Mouse (Mus musculus) thymus, postnatal 0 days (tissue): ENCODE results near the gene Olfr68. TPM values are rescaled to one million over a fixed set of nuclear protein-coding genes. Genes with fewer than 3 reads are reported as not detected.
"Not testable (repeated sequence)": the region's sequence is repeated elsewhere in the genome, so short reads cannot be mapped to it uniquely, and the experiment has no call there.

Experiments used
- DNase-seq: peaks from one replicate; pipeline ENCODE4 v3.0.0-alpha.2; 2015; ENCODE audit warnings: low spot score
- polyA plus RNA-seq: library from polyadenylated mRNA; unstranded; fragments of >200 nt; fragmentation: Nextera tagmentation; extraction: Ambion mirVana; gene quantifications from 2 replicates; pipeline ENCODE4 v1.2.1, GENCODE M21; 2015

Olfr68 gene
- polyA plus RNA-seq, 1 experiment from 2014 or later = not detected

GRCm38 (mm10) chr7:103771494-103771893 lies 8.0 kb downstream of the Olfr68 start, which contains the start of gene Olfr69:
Gene Olfr69 (minus strand): TSS chr7:103771594.
- no peak for DNase-seq

- DNase-seq = not testable (repeated sequence)
These were observed 11.8 kb downstream of the Olfr68 start for GRCm38 (mm10) chr7:103767687-103768086.

GRCm38 (mm10) chr7:103762212-103762611 lies 17.3 kb downstream of the Olfr68 start:
- DNase-seq = peak; percentile 22

DNA sequence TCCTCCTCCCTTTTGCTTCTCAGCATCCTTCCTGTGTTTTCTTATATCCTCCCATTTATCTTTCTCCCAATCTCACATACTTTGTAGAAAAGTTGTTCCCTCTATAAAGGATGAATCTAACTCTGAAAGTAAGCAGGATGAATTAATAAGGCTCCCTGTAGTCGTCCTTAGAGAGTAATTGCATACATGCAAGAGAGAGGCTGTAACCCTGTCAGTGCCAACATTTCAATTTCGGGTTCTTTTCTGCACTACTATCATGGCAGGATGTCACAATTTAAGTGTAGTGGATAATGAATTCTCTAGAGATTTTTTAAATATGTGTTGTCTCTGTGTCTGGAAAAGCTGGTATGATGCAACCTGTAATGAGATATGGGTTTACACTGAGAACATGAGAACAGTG lies 22.3 kb downstream of the Olfr68 start, which contains the start of gene Olfr630:
Olfr630 (minus strand) TSS at position 101 of the 400 bp plus-strand sequence.
- DNase-seq = no peak

GRCm38 (mm10) chr7:103744843-103745242 lies 34.7 kb downstream of the Olfr68 start, which contains the start of gene Olfr629:
Gene Olfr629 (minus strand): TSS chr7:103744943.
- DNase-seq = no peak

DNA sequence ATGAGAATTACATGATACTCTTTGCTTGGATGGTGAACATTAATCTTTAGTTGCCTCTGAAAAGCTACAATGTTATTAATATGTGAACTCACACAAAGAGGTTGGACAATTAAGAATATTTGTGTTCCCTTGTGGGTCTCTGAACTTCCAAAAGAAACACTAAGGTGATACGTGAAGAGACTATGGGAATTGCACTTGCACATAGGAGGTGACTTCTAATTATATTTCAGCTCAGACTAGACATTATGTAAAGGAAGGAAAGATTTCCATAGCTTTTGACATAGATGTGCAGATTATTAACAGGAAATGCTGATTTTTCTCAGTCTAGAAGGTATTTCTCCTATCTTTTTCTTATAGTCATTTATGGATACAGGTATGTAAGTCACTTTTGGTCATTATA lies 49.4 kb downstream of the Olfr68 start, which contains the start of gene Olfr628:
Olfr628 (plus strand) TSS at position 301 of the 400 bp plus-strand sequence.
- no peak for DNase-seq

Other genes starting within 250 kb of the Olfr68 start
- gene Olfr612, start 237.0 kb downstream of the Olfr68 start, polyA plus RNA-seq = not detected in 2 replicates
- gene Olfr613, start 231.6 kb downstream of the Olfr68 start, polyA plus RNA-seq = not detected in 2 replicates
- not detected in 2 replicates for gene Olfr615, start 223.6 kb downstream of the Olfr68 start, polyA plus RNA-seq
- gene Olfr616, start 210.6 kb downstream of the Olfr68 start, polyA plus RNA-seq = not detected in 2 replicates
- gene Olfr617, start 206.6 kb downstream of the Olfr68 start, polyA plus RNA-seq = not detected in 2 replicates
- gene Olfr618, start 189.6 kb downstream of the Olfr68 start, polyA plus RNA-seq = not detected in 2 replicates
- not detected in 2 replicates for gene Olfr619, start 179.1 kb downstream of the Olfr68 start, polyA plus RNA-seq
- not detected in 2 replicates for gene Olfr620, start 167.2 kb downstream of the Olfr68 start, polyA plus RNA-seq
- not detected in 2 replicates for gene Olfr622, start 137.0 kb downstream of the Olfr68 start, polyA plus RNA-seq
- gene Olfr623, start 116.0 kb downstream of the Olfr68 start, polyA plus RNA-seq = not detected in 2 replicates
- gene Olfr624, start 108.5 kb downstream of the Olfr68 start, polyA plus RNA-seq = not detected in 2 replicates
- not detected in 2 replicates for gene Olfr625-ps1, start 97.0 kb downstream of the Olfr68 start, polyA plus RNA-seq
- gene Olfr243, start 65.0 kb downstream of the Olfr68 start, polyA plus RNA-seq = not detected in 2 replicates
- not detected in 2 replicates for gene Olfr628, start 49.3 kb downstream of the Olfr68 start, polyA plus RNA-seq
- gene Olfr629, start 34.8 kb downstream of the Olfr68 start, polyA plus RNA-seq = not detected in 2 replicates
- not detected in 2 replicates for gene Olfr630, start 22.4 kb downstream of the Olfr68 start, polyA plus RNA-seq
- not detected in 2 replicates for gene Olfr69, start 8.1 kb downstream of the Olfr68 start, polyA plus RNA-seq
- not detected in 2 replicates for gene Olfr67, start 12.1 kb upstream of the Olfr68 start, polyA plus RNA-seq
- gene Hbb-bt, start 34.3 kb upstream of the Olfr68 start, polyA plus RNA-seq = 224 and 268 TPM in 2 replicates
- gene Hbb-bs, start 48.4 kb upstream of the Olfr68 start, polyA plus RNA-seq = 1,063 and 1,204 TPM in 2 replicates
- not detected in 2 replicates for gene Hbb-bh2, start 60.8 kb upstream of the Olfr68 start, polyA plus RNA-seq
- gene Hbb-bh1, start 63.5 kb upstream of the Olfr68 start, polyA plus RNA-seq = 0.88 and 1.3 TPM in 2 replicates
- gene Hbb-y, start 73.5 kb upstream of the Olfr68 start, polyA plus RNA-seq = 2.1 and 2.6 TPM in 2 replicates
- not detected in 2 replicates for gene Olfr66, start 106.6 kb upstream of the Olfr68 start, polyA plus RNA-seq
- not detected in 2 replicates for gene Olfr64, start 114.8 kb upstream of the Olfr68 start, polyA plus RNA-seq
- not detected in 2 replicates for gene Olfr65, start 123.8 kb upstream of the Olfr68 start, polyA plus RNA-seq
- gene Olfr631, start 149.1 kb upstream of the Olfr68 start, polyA plus RNA-seq = not detected in 2 replicates
- not detected in 2 replicates for gene Olfr632, start 154.6 kb upstream of the Olfr68 start, polyA plus RNA-seq
- not detected in 2 replicates for gene Olfr633, start 164.7 kb upstream of the Olfr68 start, polyA plus RNA-seq
- not detected in 2 replicates for gene Olfr635, start 191.5 kb upstream of the Olfr68 start, polyA plus RNA-seq
- gene Olfr638, start 219.0 kb upstream of the Olfr68 start, polyA plus RNA-seq = not detected in 2 replicates
- gene Olfr639, start 237.6 kb upstream of the Olfr68 start, polyA plus RNA-seq = 0.01 and 0.03 TPM in 2 replicates
- gene Olfr640, start 245.9 kb upstream of the Olfr68 start, polyA plus RNA-seq = not detected in 2 replicates